Mouse (Mus musculus): Measurements from ENCODE around the gene AA792892. TPM values are rescaled to one million over a fixed set of nuclear protein-coding genes. Genes with fewer than 3 reads are reported as not detected.
"Not testable (repeated sequence)": the region's sequence is repeated elsewhere in the genome, so short reads cannot be mapped to it uniquely, and the experiment has no call there.

AA792892 gene
- not detected for total RNA-seq (2021)

DNA sequence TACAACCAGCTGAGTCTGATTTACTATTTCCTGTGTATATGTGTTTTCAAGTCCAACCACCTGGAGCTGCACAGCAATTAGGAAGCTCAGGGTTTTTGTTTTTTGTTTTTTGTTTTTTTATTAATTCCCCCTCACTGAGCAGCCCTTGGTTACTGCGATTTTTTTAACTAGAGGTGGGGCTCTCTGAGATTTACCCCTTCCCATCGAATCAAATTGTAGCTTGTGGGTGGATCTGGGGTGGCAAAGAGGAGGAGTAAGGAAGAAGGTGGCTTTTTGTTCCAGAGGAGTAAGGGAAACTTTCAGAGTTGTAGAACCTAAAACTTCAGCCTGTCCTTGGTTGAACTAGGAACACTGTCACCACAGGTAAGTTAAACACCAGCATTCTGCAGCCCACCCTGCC is at the start of gene AA792892:
Gene AA792892 (plus strand): TSS at position 301 of the 400 bp plus-strand sequence.
- DNase-seq (ENCODE audit: low spot score); intact Hi-C loops (cut with DNase I): not testable (repeated sequence)

DNA sequence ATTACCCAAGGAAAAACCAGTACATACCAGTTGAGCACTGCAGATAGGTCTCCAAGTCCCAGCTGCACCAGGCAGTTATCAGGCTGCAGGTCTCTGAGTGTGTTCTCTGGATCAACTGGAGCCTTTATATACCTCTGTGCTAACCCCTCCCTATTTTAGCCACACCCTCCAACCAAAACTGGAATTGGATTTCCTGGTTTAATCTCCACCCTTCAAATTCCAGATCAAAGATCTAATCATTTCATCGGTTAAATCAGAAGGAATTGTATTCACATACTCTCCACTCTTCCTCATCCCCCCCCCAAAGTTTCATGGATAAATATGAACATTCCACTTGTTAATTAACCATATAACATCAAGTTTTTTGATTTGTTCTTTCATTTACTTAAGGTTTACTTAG is 32.9 kb upstream of the AA792892 start, which contains the start of gene A430089I19Rik:
Gene A430089I19Rik (minus strand): TSS at position 101 of the 400 bp plus-strand sequence.
- DNase-seq (ENCODE audit: low spot score); intact Hi-C loops (cut with DNase I): not testable (repeated sequence)

DNA sequence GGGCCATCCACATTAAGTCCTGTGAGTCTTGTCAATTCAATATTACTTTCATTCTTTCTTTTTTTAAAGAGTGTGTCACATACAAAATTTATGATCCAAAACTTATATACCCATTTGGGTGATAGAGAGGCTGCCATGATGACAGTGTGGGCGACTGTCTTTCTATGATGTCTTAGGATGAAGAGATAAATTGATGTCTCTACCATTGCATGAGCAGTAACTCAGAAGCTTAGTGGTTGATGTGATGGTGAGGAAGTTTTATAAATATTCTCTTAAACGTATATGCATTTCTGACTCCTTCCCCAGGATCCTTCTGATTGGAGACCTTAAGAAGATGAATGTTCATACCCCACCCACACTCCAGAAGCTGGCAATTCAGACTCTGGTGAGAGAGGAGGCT is 25.4 kb upstream of the AA792892 start, which contains the start of gene Gm6502:
Gene Gm6502 (plus strand): TSS at position 301 of the 400 bp plus-strand sequence.
- intact Hi-C loops (cut with DNase I); DNase-seq (ENCODE audit: low spot score): not testable (repeated sequence)

Other genes with a start within 250 kb of the AA792892 start
- not detected for gene Gm3106, start 121.7 kb upstream of the AA792892 start, total RNA-seq (2021)
- gene A430089I19Rik, start 33.0 kb upstream of the AA792892 start, total RNA-seq (2021): not detected
- gene Gm6502, start 25.3 kb upstream of the AA792892 start, total RNA-seq (2021): not detected
- gene Gm7682, start 106.0 kb downstream of the AA792892 start, total RNA-seq (2021): not detected
- gene Gm3139, start 186.5 kb downstream of the AA792892 start, total RNA-seq (2021): not detected